Mouse (Mus musculus): ENCODE data around the gene Ttc28.

Gene Ttc28

DNA sequence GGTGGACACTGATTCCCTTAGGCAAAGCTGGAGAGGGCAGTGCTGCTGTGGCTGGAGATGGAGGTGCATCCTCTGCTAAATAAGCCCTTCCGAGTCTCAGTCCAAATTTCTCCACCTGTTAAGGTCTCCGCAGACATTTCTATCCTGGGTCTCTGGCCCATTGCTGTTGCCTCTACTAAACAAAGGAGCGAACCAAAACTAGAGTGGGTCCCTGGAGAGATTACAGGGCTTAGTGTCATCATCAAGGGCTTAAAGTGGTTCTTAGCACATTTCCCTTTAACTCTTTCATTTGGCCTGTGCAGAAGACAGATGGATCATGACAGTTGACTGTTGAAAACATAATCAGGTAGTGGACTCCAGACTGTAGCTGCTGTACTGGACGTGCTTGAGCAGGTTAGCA is 9.0 kb downstream of the Ttc28 start:
- DNase-seq (ENCODE audit: low spot score in 2 of 2): no peak

DNA sequence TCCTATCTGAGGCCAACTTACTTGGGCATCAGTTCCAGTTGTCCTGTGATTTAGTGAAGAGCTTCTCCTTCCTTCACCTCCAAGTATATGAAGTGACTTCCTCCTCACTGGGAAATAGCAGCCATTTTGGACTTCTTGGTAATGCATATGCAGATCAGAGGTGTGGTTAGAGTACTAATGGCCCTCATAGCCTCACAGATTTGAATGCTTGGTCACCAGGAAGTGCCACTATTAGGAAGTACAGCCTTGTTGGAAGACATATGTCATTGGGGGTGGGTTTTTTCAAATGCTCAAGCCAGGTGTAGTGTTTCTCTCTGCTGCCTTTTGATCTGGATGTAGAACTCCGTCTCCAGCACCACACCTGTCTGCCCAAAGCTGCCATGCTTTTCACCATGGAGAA is 10.3 kb downstream of the Ttc28 start:
- DNase-seq (ENCODE audit: low spot score in 2 of 2): no peak

DNA sequence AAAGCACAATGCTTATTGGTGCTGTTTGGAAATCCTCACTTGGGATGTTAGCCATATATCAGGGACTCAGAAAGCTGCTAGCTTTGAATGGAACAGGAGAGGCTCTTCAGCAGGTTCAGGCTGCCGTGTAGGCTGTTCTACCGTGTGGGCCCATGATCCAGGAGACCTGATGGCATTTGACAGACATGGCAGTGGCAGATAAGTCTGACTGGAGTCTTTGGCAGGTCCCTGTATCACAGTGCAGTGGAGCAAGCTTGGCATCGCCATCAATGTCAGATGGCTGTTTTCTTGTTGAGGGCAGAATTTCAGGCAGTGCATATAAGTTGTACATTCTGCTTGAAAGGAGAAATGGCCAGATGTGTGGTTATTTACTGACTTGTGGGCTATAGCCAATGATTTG is 11.0 kb downstream of the Ttc28 start:
- DNase-seq (ENCODE audit: low spot score in 2 of 2): no peak

DNA sequence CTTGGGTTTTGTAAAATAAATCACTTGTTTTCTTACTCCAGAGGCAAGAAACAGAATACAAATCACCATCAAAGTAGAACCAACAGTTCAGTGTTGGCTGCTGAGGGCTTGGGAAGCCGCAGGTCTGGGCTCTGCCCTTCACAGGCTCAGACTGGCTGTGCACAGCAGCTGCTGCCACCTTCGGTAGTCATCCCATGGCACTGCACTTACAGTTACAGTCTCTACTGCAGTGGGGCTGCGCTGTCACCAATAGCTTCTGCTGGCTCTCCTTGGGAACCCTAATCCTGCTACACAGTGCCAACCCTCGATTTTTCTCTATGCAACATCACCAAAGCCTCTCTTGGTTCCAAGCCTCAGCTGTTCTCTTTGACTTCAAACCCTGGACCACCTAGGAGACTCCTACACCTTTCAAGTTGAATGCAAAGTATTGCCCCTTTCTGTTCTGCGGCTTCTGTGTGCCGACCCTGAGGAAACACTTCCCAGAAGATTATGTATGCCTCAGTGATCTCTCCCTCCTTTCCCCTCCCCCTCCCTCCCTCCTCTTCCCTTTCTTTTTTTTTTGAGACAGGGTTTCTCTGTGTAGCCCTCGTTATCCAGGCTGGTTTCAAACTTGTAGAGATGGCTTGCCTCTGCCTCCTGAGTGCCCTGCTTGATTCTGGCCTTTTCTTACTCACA is 17.6 kb downstream of the Ttc28 start:
- DNase-seq (ENCODE audit: low spot score in 2 of 2): no peak

DNA sequence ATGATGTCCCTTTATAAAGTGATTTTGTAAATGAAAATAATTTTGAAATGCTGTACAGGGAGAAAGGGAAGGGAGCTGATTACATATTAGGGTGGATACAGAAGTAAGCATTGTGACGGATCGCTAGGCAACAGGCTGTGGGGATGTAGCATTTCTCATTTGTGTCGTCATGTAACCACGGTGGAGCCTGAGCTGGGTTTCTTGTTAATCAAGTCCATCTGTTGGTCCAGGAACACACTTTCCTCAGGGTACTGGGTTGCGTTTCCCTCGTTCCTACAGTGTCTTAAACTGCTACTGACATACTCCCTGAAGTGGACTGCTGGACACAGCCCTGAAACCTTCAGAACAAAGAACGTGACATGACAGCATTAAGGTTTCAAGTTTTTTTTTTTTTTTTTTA is 18.6 kb downstream of the Ttc28 start:
- DNase-seq (ENCODE audit: low spot score in 2 of 2): no peak

DNA sequence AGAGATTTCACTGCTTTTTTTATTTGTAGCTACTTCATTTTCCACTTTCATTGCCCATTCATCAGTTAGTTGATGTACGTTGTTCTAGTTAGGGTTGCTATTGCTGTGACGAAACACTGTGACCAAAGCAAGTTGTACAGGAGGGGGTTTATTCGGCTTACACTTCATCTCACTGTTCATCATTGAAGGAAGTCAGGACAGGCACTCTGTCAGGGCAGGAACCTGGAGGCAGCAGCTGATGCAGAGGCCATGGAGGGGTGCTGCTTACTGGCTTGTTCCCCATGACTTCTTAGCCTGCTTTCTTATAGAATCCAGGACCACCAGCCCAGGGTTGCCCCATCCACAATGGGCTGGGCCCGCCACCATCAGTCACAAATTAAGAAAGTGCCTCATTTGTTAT is 19.2 kb downstream of the Ttc28 start:
- DNase-seq (ENCODE audit: low spot score in 2 of 2): no peak

DNA sequence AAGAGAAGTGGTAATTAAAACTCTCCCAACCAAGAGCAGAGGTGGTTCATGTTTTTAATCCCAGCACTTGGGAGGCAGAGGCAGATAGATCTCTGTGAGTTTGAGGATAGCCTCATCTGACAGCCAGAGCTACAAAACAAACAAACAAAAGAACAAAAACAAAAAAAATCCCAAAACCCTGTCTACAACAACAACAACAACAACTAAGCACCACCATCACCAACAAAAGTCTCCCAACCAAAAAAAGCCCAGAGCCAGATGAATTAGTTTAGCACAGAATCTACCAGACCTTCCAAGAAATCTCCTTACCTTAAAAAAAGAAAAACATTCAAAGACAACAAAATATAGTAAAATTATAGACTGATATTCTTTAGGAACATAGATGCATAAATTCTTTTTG is 20.7 kb downstream of the Ttc28 start:
- no peak for DNase-seq (ENCODE audit: low spot score in 2 of 2)

DNA sequence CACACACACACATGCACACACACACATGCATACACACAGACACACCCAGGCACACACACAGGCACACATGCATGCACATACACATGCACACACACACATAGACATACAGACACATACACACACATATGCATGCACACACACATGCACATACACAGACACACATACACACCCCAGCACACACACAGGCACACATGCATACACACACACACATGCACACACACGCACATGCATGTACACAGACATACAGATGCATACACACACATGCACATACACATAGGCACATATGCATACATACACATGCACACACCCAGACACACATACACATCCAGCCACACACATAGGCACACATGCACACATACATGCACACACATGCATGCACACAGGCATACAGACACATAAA is 27.1 kb downstream of the Ttc28 start:
- no peak for DNase-seq (ENCODE audit: low spot score in 2 of 2)

DNA sequence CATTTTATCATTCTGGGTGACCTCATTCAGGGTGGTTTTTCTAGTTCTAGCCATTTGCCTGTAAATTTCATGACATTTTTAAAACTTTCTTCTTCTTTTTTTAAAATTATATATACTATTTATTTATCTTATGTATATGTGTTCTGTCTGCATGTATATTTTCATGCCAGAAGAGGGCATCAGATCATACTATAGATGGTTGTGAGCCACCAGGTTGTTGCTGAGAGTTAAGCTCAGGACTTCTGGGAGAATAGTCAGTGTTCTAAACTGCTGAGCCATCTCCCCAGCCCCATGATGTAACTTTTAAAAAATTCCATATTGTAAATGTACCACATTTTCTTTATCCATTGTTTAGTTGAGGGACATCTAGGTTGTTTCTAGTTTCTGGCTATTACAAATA is 29.3 kb downstream of the Ttc28 start:
- no peak for DNase-seq (ENCODE audit: low spot score in 2 of 2)

DNA sequence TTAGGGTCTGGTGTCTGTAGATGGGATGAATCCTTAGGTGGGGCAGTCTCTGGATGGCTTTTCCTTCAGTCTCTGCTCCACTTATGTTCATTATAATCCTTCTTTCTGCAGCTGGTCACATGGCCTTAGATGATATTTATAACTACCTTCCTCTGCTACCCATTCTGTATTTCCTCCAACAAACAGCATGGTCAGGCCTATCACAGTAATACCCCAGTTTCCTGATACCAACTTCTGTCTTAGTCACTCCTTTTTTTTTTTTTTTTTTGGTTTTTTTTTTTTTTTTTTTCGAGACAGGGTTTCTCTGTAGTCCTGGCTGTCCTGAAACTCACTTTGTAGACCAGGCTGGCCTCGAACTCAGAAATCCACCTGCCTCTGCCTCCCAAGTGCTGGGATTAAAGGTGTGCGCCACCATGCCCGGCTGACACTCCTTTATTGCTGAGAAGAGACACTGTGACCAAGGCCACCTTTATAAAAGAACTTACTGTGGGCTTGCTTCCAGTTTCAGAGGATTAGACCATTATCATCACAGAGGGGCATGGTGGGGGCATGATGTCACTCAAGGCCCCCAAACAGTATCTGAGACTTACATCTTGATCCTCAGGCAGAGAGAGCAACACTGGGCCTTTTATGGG is 30.5 kb downstream of the Ttc28 start:
- DNase-seq (ENCODE audit: low spot score in 2 of 2): no peak

DNA sequence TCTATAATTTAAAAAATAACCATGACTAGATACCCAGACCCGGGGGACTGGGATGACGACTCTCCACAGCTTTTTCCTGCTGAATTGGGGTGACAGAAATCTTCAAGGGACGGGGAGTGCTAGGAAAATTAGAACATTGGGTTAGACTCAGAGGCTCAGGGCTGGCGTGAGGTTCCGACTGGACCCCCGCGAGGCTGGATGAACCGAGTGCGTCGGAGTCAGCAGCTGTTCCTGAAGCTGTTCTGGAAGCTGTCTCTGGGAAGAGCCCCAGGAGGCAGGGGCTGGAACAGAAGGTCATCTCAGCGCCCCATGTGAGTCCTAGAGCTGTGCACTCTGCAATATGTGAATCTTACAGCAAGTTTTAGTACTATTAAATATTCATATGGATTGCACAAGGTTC is 35.3 kb downstream of the Ttc28 start:
- no peak for DNase-seq (ENCODE audit: low spot score in 2 of 2)

DNA sequence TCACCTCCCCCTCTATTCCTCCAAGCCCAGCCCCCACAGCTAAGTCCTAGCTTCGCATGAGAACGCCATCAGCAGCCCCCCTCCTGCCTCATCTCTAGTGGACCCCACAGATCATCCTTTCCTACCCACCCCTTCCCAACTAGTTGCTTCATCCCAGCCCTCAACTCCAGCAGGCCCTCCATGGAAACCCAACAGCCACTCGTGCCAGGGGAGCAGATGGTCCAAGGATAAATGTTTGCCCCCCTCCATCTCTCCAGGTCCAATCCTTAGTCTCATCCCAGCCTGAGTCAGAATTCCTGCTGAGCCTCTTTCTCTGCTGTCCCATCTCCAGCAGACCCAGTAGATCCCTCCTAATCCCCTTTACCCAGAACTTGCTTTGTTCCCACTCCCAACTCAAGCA is 36.6 kb downstream of the Ttc28 start:
- no peak for DNase-seq (ENCODE audit: low spot score in 2 of 2)

DNA sequence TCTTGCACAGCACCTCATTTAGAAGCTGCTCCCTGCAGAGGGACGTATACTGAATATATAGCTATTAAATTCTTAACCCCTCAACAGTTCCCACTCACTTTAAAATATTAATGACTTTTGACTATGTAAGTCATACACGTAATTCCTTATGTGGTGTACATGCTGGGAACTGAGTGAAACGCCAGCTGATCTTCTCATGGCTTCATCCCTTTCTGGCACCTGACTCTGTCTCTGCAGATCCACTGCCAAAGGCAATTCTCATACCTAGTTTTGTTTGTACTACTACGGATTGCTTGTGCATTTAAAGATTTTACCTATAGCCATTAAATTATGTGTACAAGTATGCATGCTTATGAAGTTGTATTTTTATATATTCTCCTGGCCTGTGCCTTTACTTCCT is 39.9 kb downstream of the Ttc28 start:
- no peak for DNase-seq (ENCODE audit: low spot score in 2 of 2)

DNA sequence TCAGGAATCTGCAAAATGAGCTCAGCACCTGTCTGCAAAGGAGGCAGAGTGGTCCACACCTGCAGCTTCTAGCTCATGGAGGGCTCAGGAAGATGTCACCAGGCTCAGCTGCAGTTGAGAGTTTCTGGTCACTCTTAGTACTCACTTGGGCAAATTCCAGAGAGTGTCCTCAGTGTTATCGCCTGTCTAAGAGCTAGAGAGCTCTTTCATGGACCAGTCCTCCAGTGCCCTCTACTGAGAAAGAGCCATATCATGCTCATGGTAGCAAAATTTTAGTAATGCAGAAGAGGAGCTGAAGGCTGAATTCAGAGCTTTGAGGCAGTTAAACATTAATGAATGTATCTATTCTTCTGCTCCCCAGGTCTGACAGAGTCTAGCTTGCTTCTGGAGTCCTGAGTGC is 43.7 kb downstream of the Ttc28 start:
- DNase-seq (ENCODE audit: low spot score in 2 of 2): no peak

DNA sequence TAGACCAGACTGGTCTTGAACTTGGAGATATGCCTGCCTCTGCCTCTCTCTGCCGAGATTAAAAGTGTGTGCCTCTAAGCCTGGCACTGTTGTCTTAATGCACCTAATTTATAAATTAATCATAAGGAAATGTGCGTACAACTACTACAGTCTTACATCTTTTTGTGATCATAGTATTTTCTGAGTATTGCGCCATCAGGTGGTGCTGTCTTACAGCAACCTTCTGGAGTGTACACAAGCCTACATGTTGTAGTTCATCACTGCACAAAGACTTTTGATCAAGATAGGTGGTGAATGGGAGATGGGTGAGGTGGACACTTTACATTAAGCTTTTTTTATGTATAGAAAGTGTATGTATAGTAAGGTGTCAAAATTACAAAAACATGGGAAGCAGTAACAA is 45.0 kb downstream of the Ttc28 start:
- no peak for DNase-seq (ENCODE audit: low spot score in 2 of 2)

DNA sequence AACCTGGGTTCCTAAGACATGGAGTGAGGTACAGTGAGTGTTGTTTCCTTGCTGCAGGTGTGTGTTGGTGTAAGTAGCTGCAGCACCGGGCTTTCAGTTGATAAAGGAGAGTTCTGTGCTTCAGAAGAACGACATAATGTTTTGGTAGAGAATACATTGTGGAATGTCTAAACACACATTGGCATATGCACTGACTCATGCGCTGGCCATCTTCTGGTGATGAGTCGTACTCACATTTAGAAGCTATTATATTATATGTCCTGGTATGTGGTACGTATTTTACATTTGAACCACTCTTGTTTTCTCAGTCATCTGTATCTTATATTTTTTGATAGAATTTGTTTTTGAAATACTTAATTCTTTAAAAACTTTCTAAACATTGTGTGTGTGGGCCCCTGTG is 46.2 kb downstream of the Ttc28 start:
- no peak for DNase-seq (ENCODE audit: low spot score in 2 of 2)

DNA sequence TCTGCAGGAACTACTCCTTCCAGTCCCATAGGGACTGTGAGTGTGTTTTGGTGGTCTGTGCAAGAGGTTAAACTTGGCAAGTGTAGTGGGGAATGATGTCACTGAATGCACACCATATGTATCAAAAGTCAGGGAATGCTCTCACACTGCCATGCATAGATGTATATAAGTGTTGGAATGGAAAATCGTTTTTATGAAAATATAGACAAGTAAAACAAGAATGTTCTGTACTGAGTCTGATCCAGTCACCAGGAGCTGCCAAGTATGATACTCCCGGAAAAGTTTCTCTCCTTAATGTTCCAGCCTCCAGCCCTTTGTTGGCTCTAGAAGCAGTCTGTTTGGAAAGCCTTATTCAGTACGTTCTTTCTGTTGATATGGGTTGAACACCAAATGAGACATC is 48.7 kb downstream of the Ttc28 start:
- DNase-seq (ENCODE audit: low spot score in 2 of 2): no peak

DNA sequence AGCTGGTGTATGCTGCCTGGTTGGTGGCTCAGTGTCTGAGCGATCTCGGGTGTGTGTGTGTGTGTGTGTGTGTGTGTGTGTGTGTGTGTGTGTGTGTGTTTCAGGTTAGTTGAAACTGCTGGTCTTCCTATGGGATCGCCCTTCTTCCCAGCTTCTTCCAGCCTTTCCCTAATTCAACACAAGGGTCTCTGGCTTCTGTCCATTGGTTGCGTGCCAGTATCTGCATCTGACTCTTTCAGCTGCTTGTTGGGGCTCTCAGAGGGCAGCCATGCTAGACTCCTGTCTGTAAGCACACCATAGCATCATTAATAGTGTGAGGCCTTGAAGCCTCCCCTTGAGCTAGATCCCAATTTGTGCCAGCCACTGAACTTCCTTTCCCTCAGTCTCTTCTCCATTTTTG is 49.7 kb downstream of the Ttc28 start:
- no peak for DNase-seq (ENCODE audit: low spot score in 2 of 2)

DNA sequence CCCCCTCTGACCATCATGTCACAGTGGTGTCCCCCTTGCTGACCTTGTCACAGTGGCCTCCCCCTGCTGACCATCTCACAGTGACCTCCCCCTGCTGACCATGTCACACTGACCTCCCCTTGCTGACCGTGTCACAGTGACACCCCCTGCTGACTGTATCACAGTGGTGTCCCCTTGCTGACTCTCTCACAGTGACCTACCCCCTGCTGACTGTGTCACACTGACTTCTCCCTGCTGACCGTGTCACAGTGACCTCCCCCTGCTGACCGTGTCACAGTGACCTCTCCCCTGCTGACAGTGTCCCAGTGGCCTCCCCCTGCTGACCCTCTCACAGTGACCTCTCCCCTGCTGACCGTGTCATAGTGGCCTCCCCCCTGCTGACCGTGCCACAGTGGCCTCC is 57.0 kb downstream of the Ttc28 start:
- no peak for DNase-seq (ENCODE audit: low spot score in 2 of 2)

DNA sequence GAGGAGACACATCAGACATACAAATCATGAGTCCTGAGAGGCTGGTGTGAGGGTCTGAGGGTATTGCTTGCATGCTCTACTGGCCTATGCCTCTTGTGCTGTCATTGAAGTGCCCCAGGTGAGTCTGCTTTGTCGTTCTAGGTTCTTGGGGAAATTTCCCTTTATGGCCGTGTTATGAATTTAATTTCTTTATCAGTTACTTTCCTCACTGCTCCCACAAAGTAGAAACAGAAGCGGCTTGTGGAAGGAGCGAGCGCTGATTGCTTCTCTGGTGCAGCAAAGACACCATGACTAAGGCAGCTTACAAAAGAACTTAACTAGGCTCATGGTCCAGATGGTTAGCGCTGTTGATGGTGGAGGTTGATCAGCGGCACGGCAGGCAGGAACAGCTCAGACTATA is 64.7 kb downstream of the Ttc28 start:
- no peak for DNase-seq (ENCODE audit: low spot score in 2 of 2)

DNA sequence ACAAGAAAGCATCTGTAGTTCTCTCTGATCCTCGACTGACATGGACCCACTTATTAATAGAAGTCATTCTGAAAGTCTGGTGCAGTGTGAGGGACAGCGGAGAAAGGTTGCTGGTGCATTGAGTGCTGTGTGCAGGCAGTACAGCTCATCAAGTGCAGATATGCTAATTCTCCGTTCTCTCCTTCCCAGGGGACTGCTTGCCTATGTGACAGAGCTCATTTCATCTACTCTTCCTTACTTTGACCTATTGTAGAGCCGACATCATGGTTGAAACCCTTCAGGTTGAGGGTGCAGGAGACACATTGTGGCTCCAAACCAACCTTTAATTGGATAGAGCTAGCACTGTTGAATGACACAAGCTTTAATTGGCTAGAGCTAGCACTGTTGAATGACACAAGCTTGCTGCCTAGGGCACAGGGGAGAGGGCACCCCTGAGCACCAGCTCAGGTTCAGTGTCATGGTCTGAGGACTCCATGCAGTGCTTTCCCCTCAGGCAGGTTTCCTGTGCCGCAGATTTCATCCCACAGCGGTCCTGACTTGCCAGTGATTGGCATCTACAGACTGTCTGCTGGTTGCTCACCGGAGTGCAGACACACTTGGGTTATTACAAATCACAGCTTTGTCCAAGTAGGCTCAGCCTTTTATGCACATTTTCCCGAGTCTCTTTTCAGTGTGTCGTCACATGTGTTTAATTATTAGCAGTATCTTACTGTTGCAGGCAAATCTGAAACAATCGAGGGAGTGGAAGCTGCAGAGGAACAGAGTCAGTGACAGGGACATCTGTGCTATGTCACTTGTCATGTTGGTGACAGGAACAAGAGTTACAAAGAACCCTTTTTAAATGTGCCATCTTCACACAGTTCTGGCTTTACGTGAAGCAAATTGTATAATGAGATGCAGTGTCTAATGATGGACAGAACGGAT is 69.1 kb downstream of the Ttc28 start:
- no peak for DNase-seq (ENCODE audit: low spot score in 2 of 2)

DNA sequence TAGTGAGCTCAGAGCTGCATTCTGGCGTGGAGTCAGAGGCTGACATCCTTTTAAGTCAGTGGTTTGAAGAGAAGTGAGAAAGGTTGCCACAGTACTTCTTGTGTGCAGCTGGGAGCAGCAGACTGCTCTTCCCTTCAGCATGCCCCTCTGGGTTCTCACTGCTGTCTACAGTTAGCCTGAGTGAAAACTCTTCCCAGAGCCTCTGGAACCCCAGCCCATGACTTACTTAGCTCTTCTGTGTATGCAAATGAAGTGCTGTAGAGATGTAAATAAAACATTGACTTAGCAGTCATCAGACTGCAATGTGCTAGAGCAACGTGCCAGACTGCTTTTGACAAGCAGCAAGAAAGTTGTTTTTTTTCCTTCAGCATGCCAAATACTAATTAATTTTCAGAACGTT is 70.2 kb downstream of the Ttc28 start:
- DNase-seq (ENCODE audit: low spot score in 2 of 2): no peak

DNA sequence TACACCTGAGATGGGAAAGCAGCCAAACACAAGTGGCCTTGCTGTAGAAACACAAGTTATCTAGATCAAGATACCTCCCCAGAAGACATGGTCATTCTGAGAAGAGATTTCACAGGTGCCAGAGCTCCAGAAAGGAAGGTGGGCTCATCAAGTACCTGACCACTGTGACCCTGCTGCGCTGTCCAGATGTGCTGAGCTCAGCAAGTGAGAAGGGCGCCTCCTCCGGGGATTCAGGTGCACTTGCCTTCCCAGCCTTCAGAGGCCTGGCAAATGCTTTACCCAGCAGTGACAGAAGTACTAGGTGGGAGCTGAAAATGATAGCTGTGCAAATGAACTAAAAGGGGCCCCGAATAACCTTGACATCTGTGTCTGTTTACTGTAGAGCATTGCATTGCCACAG is 78.6 kb downstream of the Ttc28 start:
- DNase-seq (ENCODE audit: low spot score in 2 of 2): no peak

Data from right cerebral cortex, postnatal 10 days (tissue).